Mouse (Mus musculus): ENCODE measurements at regions not wholly inside any gene's neighbourhood (a gene's known extent, or its start where the extent isn't known, plus 50 kb on each side); places are given as distances from the start of the nearest gene placed in this dataset.

- no peak for ATAC-seq (ENCODE audit: insufficient number of reproducible peaks, low FRiP score, low TSS enrichment, low read depth)
- Histone ChIP-seq H3K4me1 (ENCODE audit: control insufficient read depth, insufficient read depth, low read length) (no peaks in the 10 kb centered on the region), H3K27me3 (ENCODE audit: control insufficient read depth, insufficient read depth, low read length) (no peaks in the 10 kb centered on the region), H3K9ac (ENCODE audit: low read length) (no peak overlapping the region), H3K9me3 (ENCODE audit: control insufficient read depth, low read length) (no peaks in the 10 kb centered on the region), H3K36me3 (ENCODE audit: control insufficient read depth, insufficient read depth, low read length) (no peaks in the 10 kb centered on the region), H3K4me3 (ENCODE audit: low read depth, low read length) (no peak overlapping the region), H3K27ac (replicated peaks; ENCODE audit: low read depth, low read length) (no peak overlapping the region), H3K4me2 (ENCODE audit: low read depth, severe bottlenecking) (no peak overlapping the region)
- WGBS: 78% methylated on average over 4 of the region's 4 CpGs
- no peak for DNase-seq (ENCODE audit: low spot score)
Observed at GRCm38 (mm10) chr5:39437463-39438201, 317.6 kb downstream of the Hs3st1 start.

DNA sequence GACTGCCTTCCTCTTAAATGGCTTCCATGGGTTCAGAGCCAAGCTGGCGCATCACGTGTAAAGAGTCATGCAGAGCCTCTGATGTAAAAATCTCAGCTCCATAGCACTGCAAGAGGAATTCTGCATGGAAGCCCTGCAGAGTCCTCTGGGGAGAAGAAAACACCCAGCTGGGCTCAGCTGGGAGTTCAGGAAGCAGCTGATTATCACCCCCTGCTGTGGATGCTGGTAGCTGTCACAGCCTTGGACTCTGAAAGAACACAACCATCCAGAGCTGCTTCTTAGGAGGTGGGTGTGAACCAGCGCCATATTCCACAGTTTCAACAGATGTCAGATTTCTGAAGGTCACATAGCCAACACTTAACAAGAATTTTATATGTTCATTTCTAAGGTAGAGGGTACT is 329.2 kb downstream of the Hs3st1 start:
- 67% methylated on average over 3 of the region's 3 CpGs for WGBS

GRCm38 (mm10) chr5:39423720-39424119 is 331.6 kb downstream of the Hs3st1 start:
- 59% methylated on average over 9 of the region's 9 CpGs for WGBS
- Histone ChIP-seq H3K4me2 (ENCODE audit: low read depth, severe bottlenecking) (no peak overlapping the region), H3K27me3 (ENCODE audit: control insufficient read depth, insufficient read depth, low read length) (no peaks in the 10 kb centered on the region), H3K9me3 (ENCODE audit: control insufficient read depth, low read length) (no peaks in the 10 kb centered on the region), H3K27ac (replicated peaks; ENCODE audit: low read depth, low read length) (no peak overlapping the region), H3K9ac (ENCODE audit: low read length) (no peak overlapping the region), H3K4me1 (ENCODE audit: control insufficient read depth, insufficient read depth, low read length) (no peaks in the 10 kb centered on the region), H3K36me3 (ENCODE audit: control insufficient read depth, insufficient read depth, low read length) (no peaks in the 10 kb centered on the region), H3K4me3 (ENCODE audit: low read depth, low read length) (no peak overlapping the region)
- no peak for DNase-seq (ENCODE audit: low spot score)
- ATAC-seq (ENCODE audit: insufficient number of reproducible peaks, low FRiP score, low TSS enrichment, low read depth): no peak

More for the DNA sequence above, 329.2 kb downstream of the Hs3st1 start:
- Histone ChIP-seq H3K4me3 (ENCODE audit: low read depth, low read length) (no peak overlapping the region), H3K36me3 (ENCODE audit: control insufficient read depth, insufficient read depth, low read length) (no peaks in the 10 kb centered on the region), H3K9ac (ENCODE audit: low read length) (no peak overlapping the region), H3K4me1 (ENCODE audit: control insufficient read depth, insufficient read depth, low read length) (no peaks in the 10 kb centered on the region), H3K27ac (replicated peaks; ENCODE audit: low read depth, low read length) (no peak overlapping the region), H3K27me3 (ENCODE audit: control insufficient read depth, insufficient read depth, low read length) (no peaks in the 10 kb centered on the region), H3K9me3 (ENCODE audit: control insufficient read depth, low read length) (no peaks in the 10 kb centered on the region), H3K4me2 (ENCODE audit: low read depth, severe bottlenecking) (no peak overlapping the region)
- DNase-seq (ENCODE audit: low spot score) (no peak), ATAC-seq (ENCODE audit: insufficient number of reproducible peaks, low FRiP score, low TSS enrichment, low read depth) (no peak)

DNA sequence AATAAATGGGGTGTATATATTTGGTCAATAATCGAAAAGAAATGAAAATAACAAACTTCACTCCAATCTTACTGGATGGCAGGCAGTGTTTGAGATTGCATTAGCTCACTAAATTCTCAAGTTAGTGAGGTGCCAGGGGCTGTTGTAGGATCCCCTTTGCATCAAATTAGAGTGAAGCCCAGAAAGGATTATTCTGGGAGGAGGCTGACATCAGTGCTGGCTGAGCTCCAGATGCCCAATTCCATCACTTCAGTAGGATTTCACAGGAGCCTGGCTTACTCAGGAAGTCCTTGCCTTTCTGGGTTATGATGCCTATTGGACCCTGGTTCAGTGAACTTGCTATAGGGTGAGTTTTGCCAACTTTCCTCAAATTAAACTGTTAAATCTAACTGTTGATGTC is 336.5 kb downstream of the Hs3st1 start:
- Histone ChIP-seq H3K27me3 (ENCODE audit: control insufficient read depth, insufficient read depth, low read length) (no peaks in the 10 kb centered on the region), H3K4me1 (ENCODE audit: control insufficient read depth, insufficient read depth, low read length) (no peaks in the 10 kb centered on the region), H3K9me3 (ENCODE audit: control insufficient read depth, low read length) (no peaks in the 10 kb centered on the region), H3K36me3 (ENCODE audit: control insufficient read depth, insufficient read depth, low read length) (no peaks in the 10 kb centered on the region), H3K4me3 (ENCODE audit: low read depth, low read length) (no peak overlapping the region), H3K9ac (ENCODE audit: low read length) (no peak overlapping the region), H3K4me2 (ENCODE audit: low read depth, severe bottlenecking) (no peak overlapping the region), H3K27ac (replicated peaks; ENCODE audit: low read depth, low read length) (no peak overlapping the region)
- 92% methylated on average over 1 of the region's 1 CpGs for WGBS
- no peak for ATAC-seq (ENCODE audit: insufficient number of reproducible peaks, low FRiP score, low TSS enrichment, low read depth)
- DNase-seq (ENCODE audit: low spot score): no peak

DNA sequence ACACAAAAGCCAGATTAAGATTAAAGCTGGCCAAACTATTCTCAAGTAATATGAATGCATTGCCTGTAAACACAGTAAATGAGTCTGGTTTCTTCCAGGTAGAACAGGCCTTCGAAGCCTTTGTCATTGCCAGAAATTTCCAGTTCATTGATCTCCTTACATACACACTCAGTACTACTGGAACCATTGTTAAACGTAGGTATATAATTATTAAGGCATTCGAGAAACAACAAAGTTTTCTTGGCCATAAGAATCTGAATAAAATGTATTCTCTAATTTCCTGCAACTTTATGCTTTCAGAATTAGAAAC is 337.5 kb downstream of the Hs3st1 start:
- no peak overlapping the region for H3K4me3 ChIP-seq (ENCODE audit: low read depth, low read length)
- no peaks in the 10 kb centered on the region for H3K36me3 ChIP-seq (ENCODE audit: control insufficient read depth, insufficient read depth, low read length)
- no peak for ATAC-seq (ENCODE audit: insufficient number of reproducible peaks, low FRiP score, low TSS enrichment, low read depth)
- H3K27ac ChIP-seq (replicated peaks; ENCODE audit: low read depth, low read length): no peak overlapping the region
- no peak for DNase-seq (ENCODE audit: low spot score)
- H3K4me2 ChIP-seq (ENCODE audit: low read depth, severe bottlenecking): no peak overlapping the region
- no peaks in the 10 kb centered on the region for H3K4me1 ChIP-seq (ENCODE audit: control insufficient read depth, insufficient read depth, low read length)
- no peaks in the 10 kb centered on the region for H3K9me3 ChIP-seq (ENCODE audit: control insufficient read depth, low read length)
- no peaks in the 10 kb centered on the region for H3K27me3 ChIP-seq (ENCODE audit: control insufficient read depth, insufficient read depth, low read length)
- H3K9ac ChIP-seq (ENCODE audit: low read length): no peak overlapping the region
- 77% methylated on average over 3 of the region's 3 CpGs for WGBS

GRCm38 (mm10) chr5:39417121-39417844 is 338.0 kb downstream of the Hs3st1 start:
- ATAC-seq (ENCODE audit: insufficient number of reproducible peaks, low FRiP score, low TSS enrichment, low read depth): no peak
- Histone ChIP-seq H3K4me3 (ENCODE audit: low read depth, low read length) (no peak overlapping the region), H3K27me3 (ENCODE audit: control insufficient read depth, insufficient read depth, low read length) (no peaks in the 10 kb centered on the region), H3K9ac (ENCODE audit: low read length) (no peak overlapping the region), H3K9me3 (ENCODE audit: control insufficient read depth, low read length) (no peaks in the 10 kb centered on the region), H3K4me1 (ENCODE audit: control insufficient read depth, insufficient read depth, low read length) (no peaks in the 10 kb centered on the region), H3K27ac (replicated peaks; ENCODE audit: low read depth, low read length) (0 out of 2 replicates have a peak overlapping the region, but pooled peaks have one; percentile 8), H3K36me3 (ENCODE audit: control insufficient read depth, insufficient read depth, low read length) (no peaks in the 10 kb centered on the region), H3K4me2 (ENCODE audit: low read depth, severe bottlenecking) (no peak overlapping the region)
- no peak for DNase-seq (ENCODE audit: low spot score)
- WGBS: 75% methylated on average over 11 of the region's 11 CpGs

DNA sequence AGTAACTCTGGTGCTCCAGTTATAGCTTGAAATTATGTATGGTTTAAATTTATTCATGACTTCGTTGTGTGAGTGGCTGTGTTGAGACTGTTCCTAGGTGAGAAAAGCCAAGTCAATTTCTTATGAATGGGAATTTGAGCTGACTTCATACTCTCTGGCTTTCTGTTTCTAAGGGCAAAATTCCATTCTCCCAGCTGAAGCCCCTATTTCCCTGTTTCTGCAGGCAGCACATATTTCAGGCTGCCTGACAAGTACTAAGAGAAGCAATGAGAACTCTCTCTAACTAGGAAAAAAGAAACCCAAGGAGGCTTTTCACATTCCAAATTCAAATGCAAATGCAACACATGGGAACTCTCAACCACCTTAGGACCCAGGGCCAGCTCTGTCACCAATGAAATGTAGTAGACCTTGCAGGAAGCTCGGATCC is 338.7 kb downstream of the Hs3st1 start:
- H3K9ac ChIP-seq (ENCODE audit: low read length): no peak overlapping the region
- no peaks in the 10 kb centered on the region for H3K27me3 ChIP-seq (ENCODE audit: control insufficient read depth, insufficient read depth, low read length)
- no peak overlapping the region for H3K27ac ChIP-seq (replicated peaks; ENCODE audit: low read depth, low read length)
- H3K4me1 ChIP-seq (ENCODE audit: control insufficient read depth, insufficient read depth, low read length): no peaks in the 10 kb centered on the region
- no peak overlapping the region for H3K4me2 ChIP-seq (ENCODE audit: low read depth, severe bottlenecking)
- H3K4me3 ChIP-seq (ENCODE audit: low read depth, low read length): no peak overlapping the region
- no peaks in the 10 kb centered on the region for H3K36me3 ChIP-seq (ENCODE audit: control insufficient read depth, insufficient read depth, low read length)
- 53% methylated on average over 2 of the region's 2 CpGs for WGBS
- DNase-seq (ENCODE audit: low spot score) (no peak), ATAC-seq (ENCODE audit: insufficient number of reproducible peaks, low FRiP score, low TSS enrichment, low read depth) (0 out of 2 replicates have a peak, but pooled peaks have one; percentile 57)
- H3K9me3 ChIP-seq (ENCODE audit: control insufficient read depth, low read length): no peaks in the 10 kb centered on the region

DNA sequence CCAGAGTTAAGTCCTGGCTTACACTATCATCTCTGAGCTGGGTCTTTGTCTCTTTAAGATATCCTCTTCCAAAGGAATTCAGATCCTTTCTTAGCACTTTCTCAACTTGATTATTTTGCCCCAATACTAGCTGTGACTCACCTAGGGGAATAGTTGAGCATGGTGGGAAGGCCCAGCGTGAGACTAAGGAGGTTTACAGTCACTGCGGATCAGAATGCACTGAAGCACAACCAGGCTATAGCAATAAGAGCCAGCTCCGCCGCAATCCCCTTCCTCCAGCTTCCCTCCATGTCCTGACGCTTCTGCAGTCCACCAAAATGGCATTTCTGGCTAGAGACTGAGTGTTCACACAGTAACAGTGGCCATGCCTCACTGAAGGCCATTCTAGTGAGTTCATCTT is 342.5 kb downstream of the Hs3st1 start:
- Histone ChIP-seq H3K4me3 (ENCODE audit: low read depth, low read length) (no peak overlapping the region), H3K4me2 (ENCODE audit: low read depth, severe bottlenecking) (no peak overlapping the region), H3K9ac (ENCODE audit: low read length) (no peak overlapping the region), H3K4me1 (ENCODE audit: control insufficient read depth, insufficient read depth, low read length) (no peaks in the 10 kb centered on the region), H3K9me3 (ENCODE audit: control insufficient read depth, low read length) (no peaks in the 10 kb centered on the region), H3K36me3 (ENCODE audit: control insufficient read depth, insufficient read depth, low read length) (no peaks in the 10 kb centered on the region), H3K27me3 (ENCODE audit: control insufficient read depth, insufficient read depth, low read length) (no peaks in the 10 kb centered on the region), H3K27ac (replicated peaks; ENCODE audit: low read depth, low read length) (no peak overlapping the region)
- no peak for ATAC-seq (ENCODE audit: insufficient number of reproducible peaks, low FRiP score, low TSS enrichment, low read depth)
- DNase-seq (ENCODE audit: low spot score): no peak
- 72% methylated on average over 5 of the region's 5 CpGs for WGBS
